Mouse (Mus musculus) intestine, postnatal 0 days (tissue): ENCODE data around the gene 2310030G06Rik. TPM values are rescaled to one million over a fixed set of nuclear protein-coding genes. Genes with fewer than 3 reads are reported as not detected.

Experiments used
- ATAC-seq: fragments of 200-750 bp; cut with Nextera tagmentation; 2 replicates; pipeline ENCODE4 v1.8.0; 2017; ENCODE audit warnings: mild to moderate bottlenecking, moderate TSS enrichment, moderate library complexity
- H3K27ac ChIP-seq: fragments of 300-500 bp; sonication (generic); 2 replicates; pipeline ENCODE4 v1.5.1; 2014; ENCODE audit warnings: mild to moderate bottlenecking, low read depth, low read length, moderate library complexity
- H3K27me3 ChIP-seq: fragments of 300-500 bp; sonication (generic); replicated peaks from 2 replicates; pipeline ENCODE4 v1.6.1; 2014; ENCODE audit warnings: low read length, mixed read lengths; ENCODE audit not compliant: control insufficient read depth, insufficient read depth
- H3K36me3 ChIP-seq: fragments of 300-500 bp; sonication (generic); 2 replicates; pipeline ENCODE4 v1.6.1; 2014; ENCODE audit warnings: mild to moderate bottlenecking, moderate library complexity; ENCODE audit not compliant: control insufficient read depth, insufficient read depth
- H3K4me1 ChIP-seq: fragments of 300-500 bp; sonication (generic); replicated peaks from 2 replicates; pipeline ENCODE4 v1.6.1; 2014; ENCODE audit warnings: antibody characterized with exemption, low read length, mixed read lengths; ENCODE audit not compliant: control insufficient read depth, insufficient read depth
- H3K4me2 ChIP-seq: fragments of 300-500 bp; sonication (generic); replicated peaks from 2 replicates; pipeline ENCODE4 v1.6.1; 2014; ENCODE audit warnings: low read depth, mild to moderate bottlenecking, moderate library complexity
- H3K4me3 ChIP-seq: fragments of 300-500 bp; sonication (generic); 2 replicates; pipeline ENCODE4 v1.5.1; 2014; ENCODE audit warnings: low read depth, low read length
- H3K9ac ChIP-seq: fragments of 300-500 bp; sonication (generic); 2 replicates; pipeline ENCODE4 v1.6.1; 2014; ENCODE audit warnings: mild to moderate bottlenecking, low read depth, low read length
- H3K9me3 ChIP-seq: fragments of 300-500 bp; sonication (generic); 2 replicates; pipeline ENCODE4 v1.6.1; 2016; ENCODE audit warnings: mixed run types; ENCODE audit not compliant: control insufficient read depth
- CTCF ChIP-seq: sonication (generic); IDR thresholded peaks from 2 replicates; pipeline ENCODE4 v1.5.1; 2016; ENCODE audit warnings: low read depth, mild to moderate bottlenecking, control low read depth, antibody characterized with exemption, moderate library complexity
- WGBS: fragments of 180-500 bp; shearing (Covaris S2); extraction: QIAGEN DNeasy Blood & Tissue Kit; methylation state at CpG from one replicate; pipeline ENCODE4 v1.1.7; 2014; 5-methylcytosine and 5-hydroxymethylcytosine counted together
- polyA plus RNA-seq: library from polyadenylated mRNA; unstranded; fragments of >200 nt; fragmentation: Nextera tagmentation; extraction: Ambion mirVana; gene quantifications from 2 replicates; pipeline ENCODE4 v1.2.1, GENCODE M21; 2015

The 2310030G06Rik gene
- polyA plus RNA-seq, 1 experiment from 2014 or later: 45.3 TPM

- TF ChIP-seq CTCF: peak; percentile 44
- H3K27ac ChIP-seq: no peak overlapping the region
- H3K4me3 ChIP-seq: no peak overlapping the region
- H3K27me3 ChIP-seq: peaks cover 10% of the 10 kb centered on the region; the same call in 1 of the 2 replicates
- no peak overlapping the region for H3K4me2 ChIP-seq
- H3K9me3 ChIP-seq: no peaks in the 10 kb centered on the region
- no peaks in the 10 kb centered on the region for H3K36me3 ChIP-seq
- 47% methylated on average over 11 of the region's 11 CpGs for WGBS
- H3K9ac ChIP-seq: no peak overlapping the region
- peak; percentile 39; the same call in 1 of the 2 replicates for ATAC-seq
- H3K4me1 ChIP-seq: no peaks in the 10 kb centered on the region
These were observed 45.2 kb downstream of the 2310030G06Rik start for GRCm38 (mm10) chr9:50700921-50701691.

- ATAC-seq: no peak
- Histone ChIP-seq H3K27ac (no peak overlapping the region), H3K36me3 (no peaks in the 10 kb centered on the region), H3K9me3 (no peaks in the 10 kb centered on the region), H3K4me1 (no peaks in the 10 kb centered on the region), H3K9ac (peak overlapping the region; percentile 42; the same call in 1 of the 2 replicates), H3K27me3 (peaks cover 10% of the 10 kb centered on the region; the same call in 1 of the 2 replicates), H3K4me3 (peak overlapping the region; percentile 59), H3K4me2 (peak overlapping the region; percentile 94)
- WGBS: under 1% methylated on average over 63 of the region's 70 CpGs
- TF ChIP-seq CTCF: no peak
These were observed 47.6 kb downstream of the 2310030G06Rik start for GRCm38 (mm10) chr9:50698418-50699409.

DNA sequence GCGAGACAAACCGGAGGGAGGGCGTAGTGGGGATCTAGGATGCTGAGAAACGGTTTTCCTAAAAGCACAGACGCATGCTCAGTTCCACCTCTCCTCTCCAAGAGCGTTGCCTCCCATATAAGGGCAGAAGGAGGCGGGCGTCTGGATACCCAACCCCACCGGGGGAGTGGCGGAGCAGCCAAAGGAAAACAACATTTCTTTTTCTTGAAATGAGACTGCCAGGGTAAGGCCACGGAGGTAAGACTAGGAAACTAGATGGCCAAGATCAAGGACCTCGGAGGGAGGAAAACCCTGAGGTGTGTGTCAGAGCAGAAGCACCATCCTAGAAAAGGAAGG lies 48.7 kb downstream of the 2310030G06Rik start:
- no peak overlapping the region for H3K9ac ChIP-seq
- no peak for TF ChIP-seq CTCF
- H3K36me3 ChIP-seq: no peaks in the 10 kb centered on the region
- no peaks in the 10 kb centered on the region for H3K4me1 ChIP-seq
- H3K27me3 ChIP-seq: peaks cover 10% of the 10 kb centered on the region; the same call in 1 of the 2 replicates
- 2% methylated on average over 12 of the region's 12 CpGs for WGBS
- H3K4me2 ChIP-seq: peak overlapping the region; percentile 94
- ATAC-seq: no peak
- no peaks in the 10 kb centered on the region for H3K9me3 ChIP-seq
- H3K27ac ChIP-seq: no peak overlapping the region
- H3K4me3 ChIP-seq: peak overlapping the region; percentile 32

DNA sequence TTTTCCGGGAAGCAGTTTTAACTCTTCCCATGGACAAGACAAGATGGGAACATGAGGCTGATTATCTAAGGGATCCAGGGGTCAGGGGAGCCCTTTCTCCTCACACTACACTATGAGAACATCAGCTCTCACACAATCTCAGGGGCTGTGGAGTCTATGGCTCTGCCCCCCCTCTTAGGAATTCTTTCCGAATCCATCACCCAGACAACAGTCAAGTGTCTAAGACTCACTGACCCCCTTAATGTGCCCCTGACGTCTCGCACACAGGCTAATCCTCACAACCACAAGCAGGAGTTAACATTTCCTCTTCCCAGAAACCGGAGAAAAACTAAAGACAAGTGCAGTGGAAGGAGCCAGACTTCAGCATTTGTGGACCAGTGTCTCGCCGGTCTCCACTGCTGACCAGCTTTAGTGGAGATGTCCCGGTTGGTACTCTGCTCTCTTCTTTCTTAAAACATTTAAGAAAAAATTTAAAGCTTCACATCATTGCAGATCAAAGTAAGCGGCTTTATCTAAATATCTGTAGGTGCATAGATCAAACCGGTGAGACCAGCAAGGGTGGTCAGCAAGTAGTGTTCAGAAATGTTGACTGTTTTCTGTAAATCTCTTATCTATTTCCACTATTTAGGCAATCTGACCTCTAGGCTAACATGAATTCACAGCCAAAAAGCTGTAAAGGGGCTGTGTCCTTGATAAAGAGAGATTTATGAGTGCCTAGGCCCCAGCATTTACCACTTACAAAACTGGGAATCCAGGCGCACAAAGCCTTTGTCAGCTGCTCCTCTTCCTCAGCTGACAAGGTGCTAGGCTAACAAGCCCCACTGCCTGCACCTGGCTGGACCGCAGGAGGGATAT lies 49.3 kb downstream of the 2310030G06Rik start:
- Histone ChIP-seq H3K4me3 (peak overlapping the region; percentile 32), H3K4me1 (no peaks in the 10 kb centered on the region), H3K9ac (no peak overlapping the region), H3K4me2 (peak overlapping the region; percentile 94), H3K9me3 (no peaks in the 10 kb centered on the region), H3K27me3 (peaks cover 10% of the 10 kb centered on the region; the same call in 1 of the 2 replicates), H3K27ac (no peak overlapping the region), H3K36me3 (no peaks in the 10 kb centered on the region)
- no peak for ATAC-seq
- 60% methylated on average over 12 of the region's 12 CpGs for WGBS
- no peak for TF ChIP-seq CTCF

DNA sequence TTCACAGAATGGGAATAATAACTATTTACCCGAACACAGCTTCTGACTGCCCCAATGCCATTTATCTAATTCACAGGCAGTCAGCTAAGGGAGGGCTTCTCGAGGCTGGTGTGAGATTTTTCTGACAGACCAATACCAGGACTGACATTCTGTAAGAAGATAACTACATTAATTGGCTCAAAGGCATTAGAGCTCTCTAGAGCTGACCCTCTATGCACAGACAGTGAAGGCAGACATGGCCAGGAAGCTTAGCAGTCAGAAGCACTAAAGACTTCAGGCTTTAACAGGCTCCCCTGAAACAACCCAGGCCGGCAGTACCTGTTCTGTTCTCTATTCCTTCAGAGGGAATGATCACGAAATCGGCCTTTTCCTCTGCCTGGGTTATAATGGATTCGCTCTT lies 51.2 kb downstream of the 2310030G06Rik start:
- WGBS: 85% methylated on average over 6 of the region's 6 CpGs
- Histone ChIP-seq H3K4me1 (no peaks in the 10 kb centered on the region), H3K9me3 (no peaks in the 10 kb centered on the region), H3K9ac (no peak overlapping the region), H3K4me2 (no peak overlapping the region), H3K27me3 (peaks cover 10% of the 10 kb centered on the region; the same call in 1 of the 2 replicates), H3K27ac (no peak overlapping the region), H3K36me3 (no peaks in the 10 kb centered on the region), H3K4me3 (no peak overlapping the region)
- no peak for TF ChIP-seq CTCF
- ATAC-seq: no peak
